Mouse (Mus musculus): ENCODE data around the gene Pkig.

DNA sequence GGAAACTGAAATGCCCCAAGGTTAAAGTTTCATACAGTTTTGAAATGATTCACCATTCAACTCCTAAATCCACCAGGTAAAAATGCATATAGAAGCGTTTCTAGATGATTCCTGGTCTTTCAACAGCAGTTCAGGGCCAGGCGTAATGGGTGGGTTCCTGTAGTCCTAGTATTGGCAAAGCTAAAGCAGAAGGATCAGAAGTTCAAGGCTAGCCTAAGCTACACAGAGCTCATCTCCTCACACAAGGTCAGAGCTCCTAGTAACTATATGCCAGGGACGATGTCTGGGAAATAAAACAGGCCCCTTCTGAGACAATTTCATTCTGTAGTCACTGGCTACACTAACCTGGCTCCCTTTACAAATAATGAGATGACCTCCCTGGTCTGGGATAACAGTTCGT is 27.0 kb upstream of the Pkig start:
- TF ChIP-seq CTCF (IDR thresholded peaks at IDR 0.05; ENCODE audit: borderline replicate concordance, extremely low read depth, insufficient read depth, insufficient read length) = no peak
- no peak for TF ChIP-seq POLR2A (IDR thresholded peaks at IDR 0.05; ENCODE audit: borderline replicate concordance, extremely low read depth, insufficient read depth, insufficient read length, poor library complexity, severe bottlenecking)
